Mouse (Mus musculus) liver, embryonic 13.5 days (tissue): Measurements from ENCODE around the gene Cuta. TPM values are rescaled to one million over a fixed set of nuclear protein-coding genes. Genes with fewer than 3 reads are reported as not detected.
A peak's percentile ranks its signal among the peaks of the same experiment; 100 is the strongest.
"Not testable (repeated sequence)": the region's sequence is repeated elsewhere in the genome, so short reads cannot be mapped to it uniquely, and the experiment has no call there.

Experiments
- ATAC-seq: fragments of 200-750 bp; cut with Nextera tagmentation; 2 replicates; pipeline ENCODE4 v1.8.0; 2017; ENCODE audit warnings: low read depth, mild to moderate bottlenecking, moderate number of reproducible peaks, moderate library complexity
- DNase-seq: peaks from one replicate; pipeline ENCODE4 v3.0.0; 2022
- H3K27ac ChIP-seq: fragments of 300-500 bp; sonication (generic); 2 replicates; pipeline ENCODE4 v1.5.1; 2015; ENCODE audit warnings: moderate library complexity, mild to moderate bottlenecking, inconsistent platforms
- H3K27me3 ChIP-seq: fragments of 300-500 bp; sonication (generic); 2 replicates; pipeline ENCODE4 v1.6.1; 2015; ENCODE audit warnings: mild to moderate bottlenecking, inconsistent platforms
- H3K36me3 ChIP-seq: fragments of 300-500 bp; sonication (generic); 2 replicates; pipeline ENCODE4 v1.6.1; 2015; ENCODE audit warnings: mild to moderate bottlenecking, inconsistent platforms
- H3K4me1 ChIP-seq: fragments of 300-500 bp; sonication (generic); replicated peaks from 2 replicates; pipeline ENCODE4 v1.6.1; 2015; ENCODE audit warnings: inconsistent platforms
- H3K4me2 ChIP-seq: fragments of 300-500 bp; sonication (generic); 2 replicates; pipeline ENCODE4 v1.6.1; 2015; ENCODE audit warnings: inconsistent platforms, mild to moderate bottlenecking, moderate library complexity
- H3K4me3 ChIP-seq: fragments of 300-500 bp; sonication (generic); replicated peaks from 2 replicates; pipeline ENCODE4 v1.5.1; 2015; ENCODE audit warnings: mild to moderate bottlenecking, inconsistent platforms
- H3K9ac ChIP-seq: fragments of 300-500 bp; sonication (generic); 2 replicates; pipeline ENCODE4 v1.6.1; 2015; ENCODE audit warnings: mild to moderate bottlenecking, inconsistent platforms
- H3K9me3 ChIP-seq: fragments of 300-500 bp; sonication (generic); replicated peaks from 2 replicates; pipeline ENCODE4 v1.6.1; 2016; ENCODE audit warnings: inconsistent platforms
- WGBS: fragments of 180-500 bp; shearing (Covaris S2); methylation state at CpG from one replicate; pipeline ENCODE4 v1.1.7; 2015; ENCODE audit not compliant: insufficient replicate concordance; 5-methylcytosine and 5-hydroxymethylcytosine counted together
- polyA plus RNA-seq: library from polyadenylated mRNA; unstranded; fragments of >200 nt; fragmentation: Nextera tagmentation; extraction: Ambion mirVana; gene quantifications from 2 replicates; pipeline ENCODE4 v1.2.1, GENCODE M21; 2015

Gene Cuta
- polyA plus RNA-seq, 1 experiment from 2014 or later = 111 TPM

GRCm38 (mm10) chr17:26936453-26936852, 2.9 kb downstream of the Cuta start:
- H3K27ac ChIP-seq = peak overlapping the region; percentile 5; the same call in 1 of the 2 replicates
- H3K4me2 ChIP-seq = no peak overlapping the region
- H3K9me3 ChIP-seq = no peaks in the 10 kb centered on the region
- peaks cover 53% of the 10 kb centered on the region for H3K36me3 ChIP-seq
- peaks cover 63% of the 10 kb centered on the region for H3K4me1 ChIP-seq
- 82% methylated on average over 12 of the region's 12 CpGs for WGBS
- no peak for DNase-seq
- H3K4me3 ChIP-seq = no peak overlapping the region
- H3K9ac ChIP-seq = 0 out of 2 replicates have a peak overlapping the region, but pooled peaks have one; percentile 19
- H3K27me3 ChIP-seq = no peaks in the 10 kb centered on the region
- no peak for ATAC-seq

GRCm38 (mm10) chr17:26935027-26935426, 4.3 kb downstream of the Cuta start:
- 86% methylated on average over 9 of the region's 9 CpGs for WGBS
- Histone ChIP-seq H3K36me3 (peaks cover 68% of the 10 kb centered on the region), H3K4me1 (peaks cover 49% of the 10 kb centered on the region)

GRCm38 (mm10) chr17:26933885-26934827, 5.2 kb downstream of the Cuta start:
- 74% methylated on average over 16 of the region's 16 CpGs for WGBS
- DNase-seq = no peak
- Histone ChIP-seq H3K4me2 (peak overlapping the region; percentile 99), H3K9me3 (no peaks in the 10 kb centered on the region), H3K4me1 (peaks cover 46% of the 10 kb centered on the region), H3K27me3 (no peaks in the 10 kb centered on the region), H3K27ac (no peak overlapping the region; the same call in 1 of the 2 replicates), H3K9ac (peak overlapping the region; percentile 81), H3K4me3 (peak overlapping the region; percentile 71), H3K36me3 (peaks cover 76% of the 10 kb centered on the region)
- ATAC-seq = no peak

More at GRCm38 (mm10) chr17:26935027-26935426, 4.3 kb downstream of the Cuta start:
- no peak overlapping the region for H3K4me2 ChIP-seq
- no peak overlapping the region for H3K4me3 ChIP-seq
- DNase-seq (no peak), ATAC-seq (no peak)
- no peak overlapping the region for H3K27ac ChIP-seq
- H3K27me3 ChIP-seq = no peaks in the 10 kb centered on the region
- no peaks in the 10 kb centered on the region for H3K9me3 ChIP-seq
- H3K9ac ChIP-seq = no peak overlapping the region

- Histone ChIP-seq H3K27ac (peak overlapping the region; percentile 81), H3K4me2 (peak overlapping the region; percentile 99), H3K4me1 (peaks cover 42% of the 10 kb centered on the region), H3K36me3 (peaks cover 83% of the 10 kb centered on the region), H3K4me3 (peak overlapping the region; percentile 71), H3K27me3 (no peaks in the 10 kb centered on the region), H3K9ac (peak overlapping the region; percentile 81), H3K9me3 (no peaks in the 10 kb centered on the region)
- 8% methylated on average over 13 of the region's 13 CpGs for WGBS
- peak; percentile 4; the same call in 1 of the 2 replicates for ATAC-seq
- no peak for DNase-seq
Observed at GRCm38 (mm10) chr17:26933419-26933818, 6.0 kb downstream of the Cuta start.

GRCm38 (mm10) chr17:26932839-26933398, 6.5 kb downstream of the Cuta start, which contains the start of gene Phf1:
Phf1 (plus strand) TSS chr17:26933052.
- peaks cover 37% of the 10 kb centered on the region for H3K4me1 ChIP-seq
- H3K27me3 ChIP-seq = no peaks in the 10 kb centered on the region
- H3K9ac ChIP-seq = peak within 1 kb of the TSS; percentile 81
- peak; percentile 92 for ATAC-seq
- H3K4me3 ChIP-seq = peak within 1 kb of the TSS; percentile 71
- DNase-seq = peak; percentile 94
- H3K4me2 ChIP-seq = peak within 1 kb of the TSS; percentile 99
- H3K36me3 ChIP-seq = peaks cover 86% of the 10 kb centered on the region
- WGBS = under 1% methylated on average over 43 of the region's 43 CpGs
- H3K27ac ChIP-seq = peak within 1 kb of the TSS; percentile 81
- H3K9me3 ChIP-seq = no peaks in the 10 kb centered on the region

- peaks cover 28% of the 10 kb centered on the region for H3K4me1 ChIP-seq
- peaks cover 86% of the 10 kb centered on the region for H3K36me3 ChIP-seq
- not testable (repeated sequence) for H3K9me3 ChIP-seq, H3K4me3 ChIP-seq, DNase-seq, ATAC-seq, H3K4me2 ChIP-seq, H3K27me3 ChIP-seq, H3K9ac ChIP-seq
- 72% methylated on average over 7 of the region's 7 CpGs for WGBS
- 0 out of 2 replicates have a peak overlapping the region, but pooled peaks have one; percentile 15 for H3K27ac ChIP-seq
Observed at GRCm38 (mm10) chr17:26931795-26932194, 7.6 kb downstream of the Cuta start.

- H3K9me3 ChIP-seq, DNase-seq, ATAC-seq, H3K4me2 ChIP-seq, H3K27ac ChIP-seq, H3K4me1 ChIP-seq, H3K9ac ChIP-seq, H3K4me3 ChIP-seq, H3K27me3 ChIP-seq: not testable (repeated sequence)
- peaks cover 97% of the 10 kb centered on the region for H3K36me3 ChIP-seq
- 95% methylated on average over 9 of the region's 9 CpGs for WGBS
Observed at GRCm38 (mm10) chr17:26925414-26925813, 14.0 kb downstream of the Cuta start.

GRCm38 (mm10) chr17:26922368-26922767, 17.0 kb downstream of the Cuta start:
- H3K9ac ChIP-seq, H3K4me2 ChIP-seq, H3K27ac ChIP-seq, H3K4me3 ChIP-seq, H3K27me3 ChIP-seq, H3K9me3 ChIP-seq, ATAC-seq, DNase-seq: not testable (repeated sequence)
- peaks cover 76% of the 10 kb centered on the region for H3K36me3 ChIP-seq
- peaks cover 28% of the 10 kb centered on the region for H3K4me1 ChIP-seq
- WGBS = 84% methylated on average over 6 of the region's 6 CpGs

- 0 out of 2 replicates have a peak overlapping the region, but pooled peaks have one; percentile 18 for H3K4me3 ChIP-seq
- H3K36me3 ChIP-seq = peaks cover 47% of the 10 kb centered on the region
- H3K9ac ChIP-seq = peak overlapping the region; percentile 33; the same call in 1 of the 2 replicates
- not testable (repeated sequence) for DNase-seq, H3K9me3 ChIP-seq, ATAC-seq, H3K27me3 ChIP-seq, H3K27ac ChIP-seq
- H3K4me2 ChIP-seq = peak overlapping the region; percentile 78
- WGBS = 46% methylated on average over 2 of the region's 2 CpGs
- peaks cover 32% of the 10 kb centered on the region for H3K4me1 ChIP-seq
Observed at GRCm38 (mm10) chr17:26919516-26919915, 19.9 kb downstream of the Cuta start.

GRCm38 (mm10) chr17:26918343-26918742, 21.0 kb downstream of the Cuta start:
- Histone ChIP-seq H3K36me3 (peaks cover 35% of the 10 kb centered on the region), H3K27ac (no peak overlapping the region), H3K4me1 (peaks cover 32% of the 10 kb centered on the region), H3K9ac (peak overlapping the region; percentile 91), H3K4me2 (peak overlapping the region; percentile 78), H3K9me3 (no peaks in the 10 kb centered on the region), H3K4me3 (peak overlapping the region; percentile 86), H3K27me3 (no peaks in the 10 kb centered on the region)
- DNase-seq = no peak
- WGBS = 86% methylated on average over 2 of the region's 2 CpGs
- no peak for ATAC-seq

- 2% methylated on average over 12 of the region's 12 CpGs for WGBS
Observed at GRCm38 (mm10) chr17:26917560-26917959, 21.8 kb downstream of the Cuta start.

More at GRCm38 (mm10) chr17:26917560-26917959, 21.8 kb downstream of the Cuta start:
- Histone ChIP-seq H3K4me1 (peaks cover 32% of the 10 kb centered on the region), H3K36me3 (peaks cover 28% of the 10 kb centered on the region), H3K9ac (peak overlapping the region; percentile 91), H3K27ac (peak overlapping the region; percentile 85), H3K4me2 (peak overlapping the region; percentile 78), H3K4me3 (peak overlapping the region; percentile 86)
- not testable (repeated sequence) for H3K27me3 ChIP-seq, ATAC-seq, DNase-seq, H3K9me3 ChIP-seq
